Mouse (Mus musculus): ENCODE data around the gene Spsb3. TPM values are rescaled to one million over a fixed set of nuclear protein-coding genes. Genes with fewer than 3 reads are reported as not detected.

Gene Spsb3
- polyA plus RNA-seq, 1 experiment from 2014 or later: 46.1 TPM

GRCm38 (mm10) chr17:24851381-24852125 lies 34.9 kb upstream of the Spsb3 start:
- peaks cover 13% of the 10 kb centered on the region for H3K27me3 ChIP-seq
- H3K27ac ChIP-seq: no peak overlapping the region
- 81% methylated on average over 10 of the region's 10 CpGs for WGBS
- no peaks in the 10 kb centered on the region for H3K9me3 ChIP-seq
- peak overlapping the region; percentile 69 for H3K4me3 ChIP-seq (replicated peaks)
- no peak overlapping the region for H3K9ac ChIP-seq (replicated peaks)
- peaks cover 22% of the 10 kb centered on the region for H3K4me1 ChIP-seq (replicated peaks)
- H3K4me2 ChIP-seq: peak overlapping the region; percentile 89
- H3K36me3 ChIP-seq: peaks cover 27% of the 10 kb centered on the region
- no peak for ATAC-seq (ENCODE audit: insufficient number of reproducible peaks, insufficient read depth, low FRiP score, low TSS enrichment, low read depth)

GRCm38 (mm10) chr17:24855838-24856464 lies 30.5 kb upstream of the Spsb3 start:
- H3K4me2 ChIP-seq: no peak overlapping the region
- H3K27ac ChIP-seq: no peak overlapping the region
- H3K4me3 ChIP-seq (replicated peaks): no peak overlapping the region
- ATAC-seq (ENCODE audit: insufficient number of reproducible peaks, insufficient read depth, low FRiP score, low TSS enrichment, low read depth): no peak
- H3K4me1 ChIP-seq (replicated peaks): peaks cover 7% of the 10 kb centered on the region
- H3K36me3 ChIP-seq: peaks cover 53% of the 10 kb centered on the region
- H3K9me3 ChIP-seq: no peaks in the 10 kb centered on the region
- WGBS: 81% methylated on average over 3 of the region's 3 CpGs
- H3K9ac ChIP-seq (replicated peaks): no peak overlapping the region
- H3K27me3 ChIP-seq: peaks cover 9% of the 10 kb centered on the region

- Histone ChIP-seq H3K9ac (replicated peaks) (no peak overlapping the region), H3K4me1 (replicated peaks) (peaks cover under 1% of the 10 kb centered on the region; the same call in 1 of the 2 replicates), H3K4me2 (no peak overlapping the region), H3K36me3 (peaks cover 60% of the 10 kb centered on the region), H3K27ac (no peak overlapping the region), H3K9me3 (no peaks in the 10 kb centered on the region), H3K27me3 (peaks cover 3% of the 10 kb centered on the region), H3K4me3 (replicated peaks) (no peak overlapping the region)
- ATAC-seq (ENCODE audit: insufficient number of reproducible peaks, insufficient read depth, low FRiP score, low TSS enrichment, low read depth): no peak
- 88% methylated on average over 13 of the region's 13 CpGs for WGBS
These were observed 29.9 kb upstream of the Spsb3 start for GRCm38 (mm10) chr17:24856589-24856988.

- 82% methylated on average over 8 of the region's 8 CpGs for WGBS
- H3K36me3 ChIP-seq: peaks cover 67% of the 10 kb centered on the region
These were observed 28.5 kb upstream of the Spsb3 start for GRCm38 (mm10) chr17:24857831-24858470.

GRCm38 (mm10) chr17:24858967-24859366 lies 27.5 kb upstream of the Spsb3 start:
- peak overlapping the region; percentile 31; the same call in 1 of the 2 replicates for H3K9ac ChIP-seq (replicated peaks)
- H3K4me2 ChIP-seq: no peak overlapping the region
- peaks cover 66% of the 10 kb centered on the region for H3K36me3 ChIP-seq
- no peak for ATAC-seq (ENCODE audit: insufficient number of reproducible peaks, insufficient read depth, low FRiP score, low TSS enrichment, low read depth)
- 87% methylated on average over 6 of the region's 6 CpGs for WGBS
- H3K27ac ChIP-seq: no peak overlapping the region
- no peaks in the 10 kb centered on the region for H3K4me1 ChIP-seq (replicated peaks)
- no peaks in the 10 kb centered on the region for H3K27me3 ChIP-seq
- H3K4me3 ChIP-seq (replicated peaks): no peak overlapping the region
- H3K9me3 ChIP-seq: no peaks in the 10 kb centered on the region

More at GRCm38 (mm10) chr17:24857831-24858470, 28.5 kb upstream of the Spsb3 start:
- no peak for ATAC-seq (ENCODE audit: insufficient number of reproducible peaks, insufficient read depth, low FRiP score, low TSS enrichment, low read depth)
- Histone ChIP-seq H3K27ac (no peak overlapping the region), H3K4me1 (replicated peaks) (no peaks in the 10 kb centered on the region), H3K27me3 (no peaks in the 10 kb centered on the region), H3K4me2 (no peak overlapping the region), H3K4me3 (replicated peaks) (no peak overlapping the region), H3K9ac (replicated peaks) (no peak overlapping the region), H3K9me3 (no peaks in the 10 kb centered on the region)

- Histone ChIP-seq H3K27ac (no peak overlapping the region), H3K9ac (replicated peaks) (no peak overlapping the region), H3K4me1 (replicated peaks) (no peaks in the 10 kb centered on the region), H3K4me2 (no peak overlapping the region), H3K36me3 (peaks cover 68% of the 10 kb centered on the region), H3K27me3 (no peaks in the 10 kb centered on the region), H3K9me3 (no peaks in the 10 kb centered on the region), H3K4me3 (replicated peaks) (no peak overlapping the region)
- 90% methylated on average over 8 of the region's 8 CpGs for WGBS
- no peak for ATAC-seq (ENCODE audit: insufficient number of reproducible peaks, insufficient read depth, low FRiP score, low TSS enrichment, low read depth)
These were observed 26.4 kb upstream of the Spsb3 start for GRCm38 (mm10) chr17:24860076-24860475.

- no peak overlapping the region for H3K27ac ChIP-seq
- 96% methylated on average over 3 of the region's 3 CpGs for WGBS
- no peak overlapping the region for H3K4me3 ChIP-seq (replicated peaks)
- H3K4me1 ChIP-seq (replicated peaks): no peaks in the 10 kb centered on the region
- no peak overlapping the region for H3K9ac ChIP-seq (replicated peaks)
- H3K27me3 ChIP-seq: no peaks in the 10 kb centered on the region
- H3K36me3 ChIP-seq: peaks cover 56% of the 10 kb centered on the region
- no peak for ATAC-seq (ENCODE audit: insufficient number of reproducible peaks, insufficient read depth, low FRiP score, low TSS enrichment, low read depth)
- no peak overlapping the region for H3K4me2 ChIP-seq
- no peaks in the 10 kb centered on the region for H3K9me3 ChIP-seq
These were observed 24.7 kb upstream of the Spsb3 start for GRCm38 (mm10) chr17:24861785-24862184.

GRCm38 (mm10) chr17:24865776-24866175 lies 20.7 kb upstream of the Spsb3 start, which contains the start of gene Igfals:
Gene Igfals (plus strand): TSS chr17:24865997.
- ATAC-seq (ENCODE audit: insufficient number of reproducible peaks, insufficient read depth, low FRiP score, low TSS enrichment, low read depth): no peak
- Histone ChIP-seq H3K9me3 (no peaks in the 10 kb centered on the region), H3K36me3 (peaks cover 34% of the 10 kb centered on the region), H3K4me3 (replicated peaks) (no peak within 1 kb of the TSS), H3K4me2 (no peak within 1 kb of the TSS), H3K27me3 (no peaks in the 10 kb centered on the region), H3K9ac (replicated peaks) (no peak within 1 kb of the TSS), H3K27ac (no peak within 1 kb of the TSS), H3K4me1 (replicated peaks) (no peaks in the 10 kb centered on the region)
- 89% methylated on average over 8 of the region's 8 CpGs for WGBS

- Histone ChIP-seq H3K4me3 (replicated peaks) (no peak overlapping the region), H3K9ac (replicated peaks) (no peak overlapping the region), H3K27ac (no peak overlapping the region), H3K4me1 (replicated peaks) (no peaks in the 10 kb centered on the region), H3K4me2 (no peak overlapping the region), H3K27me3 (no peaks in the 10 kb centered on the region), H3K9me3 (no peaks in the 10 kb centered on the region), H3K36me3 (peaks cover 14% of the 10 kb centered on the region; the same call in 1 of the 2 replicates)
- ATAC-seq (ENCODE audit: insufficient number of reproducible peaks, insufficient read depth, low FRiP score, low TSS enrichment, low read depth): no peak
- WGBS: 91% methylated on average over 10 of the region's 10 CpGs
These were observed 18.5 kb upstream of the Spsb3 start for GRCm38 (mm10) chr17:24867914-24868313.

GRCm38 (mm10) chr17:24873695-24874404 lies 12.6 kb upstream of the Spsb3 start:
- Histone ChIP-seq H3K27ac (no peak overlapping the region), H3K9me3 (no peaks in the 10 kb centered on the region), H3K4me1 (replicated peaks) (peaks cover 7% of the 10 kb centered on the region), H3K9ac (replicated peaks) (no peak overlapping the region), H3K27me3 (no peaks in the 10 kb centered on the region; the same call in 1 of the 2 replicates), H3K36me3 (no peaks in the 10 kb centered on the region), H3K4me2 (no peak overlapping the region), H3K4me3 (replicated peaks) (no peak overlapping the region)
- no peak for ATAC-seq (ENCODE audit: insufficient number of reproducible peaks, insufficient read depth, low FRiP score, low TSS enrichment, low read depth)
- 45% methylated on average over 4 of the region's 4 CpGs for WGBS

- Histone ChIP-seq H3K27me3 (no peaks in the 10 kb centered on the region; the same call in 1 of the 2 replicates), H3K27ac (no peak overlapping the region), H3K9ac (replicated peaks) (no peak overlapping the region), H3K36me3 (no peaks in the 10 kb centered on the region), H3K4me3 (replicated peaks) (no peak overlapping the region), H3K4me1 (replicated peaks) (peaks cover 7% of the 10 kb centered on the region), H3K4me2 (no peak overlapping the region), H3K9me3 (no peaks in the 10 kb centered on the region)
- WGBS: 58% methylated on average over 1 of the region's 1 CpGs
- no peak for ATAC-seq (ENCODE audit: insufficient number of reproducible peaks, insufficient read depth, low FRiP score, low TSS enrichment, low read depth)
These were observed 12.1 kb upstream of the Spsb3 start for GRCm38 (mm10) chr17:24874405-24874745.
